Mouse (Mus musculus): Measurements from ENCODE around the gene Trim5. TPM values are rescaled to one million over a fixed set of nuclear protein-coding genes. Genes with fewer than 3 reads are reported as not detected.

Trim5 gene
- polyA plus RNA-seq (2012; rRNA removed): 0.33 and 0.54 TPM in 2 replicates

DNA sequence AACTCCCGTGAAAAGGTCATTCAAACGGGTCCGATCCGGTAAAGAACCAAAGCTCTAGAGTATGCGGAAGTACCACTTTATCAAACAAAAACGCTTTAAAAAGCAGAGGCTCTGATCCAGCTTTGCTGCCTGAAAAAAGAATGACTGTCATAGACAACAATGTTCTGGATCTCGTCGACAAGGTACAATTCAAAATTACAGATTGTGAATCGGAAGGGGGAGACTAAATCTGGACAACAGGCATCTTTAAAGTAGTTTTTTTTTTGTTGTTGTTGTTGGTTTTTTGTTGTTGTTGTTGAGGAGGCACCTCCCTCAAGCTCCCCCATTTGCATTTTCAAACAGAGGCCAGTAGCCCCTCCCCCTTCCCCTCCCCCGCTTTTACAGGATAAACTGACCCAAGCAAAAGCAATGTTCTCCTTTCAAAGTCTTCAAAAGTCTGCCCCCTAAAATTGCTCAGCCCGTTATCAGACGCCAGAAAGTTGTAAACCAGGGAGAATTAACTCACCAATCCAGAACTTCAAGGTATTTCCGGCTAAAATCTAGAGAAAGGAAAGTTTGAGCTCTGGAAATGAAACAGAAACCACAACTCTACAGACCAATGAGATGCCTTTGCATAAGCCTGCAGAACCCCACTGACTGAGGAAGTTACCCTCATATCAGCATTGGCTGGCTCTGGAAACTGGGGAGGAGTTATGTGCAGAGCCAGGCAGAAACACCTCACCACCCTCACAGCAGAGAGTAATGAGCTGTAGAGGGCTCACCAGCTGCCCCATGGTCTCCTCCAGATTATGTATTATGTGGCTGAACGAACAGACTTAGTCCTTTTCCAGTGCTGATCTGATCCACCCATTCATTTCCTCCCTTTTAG lies at the start of gene Trim5:
Gene Trim5, minus strand, starts transcription at position 519 of the 868 bp plus-strand sequence.

DNA sequence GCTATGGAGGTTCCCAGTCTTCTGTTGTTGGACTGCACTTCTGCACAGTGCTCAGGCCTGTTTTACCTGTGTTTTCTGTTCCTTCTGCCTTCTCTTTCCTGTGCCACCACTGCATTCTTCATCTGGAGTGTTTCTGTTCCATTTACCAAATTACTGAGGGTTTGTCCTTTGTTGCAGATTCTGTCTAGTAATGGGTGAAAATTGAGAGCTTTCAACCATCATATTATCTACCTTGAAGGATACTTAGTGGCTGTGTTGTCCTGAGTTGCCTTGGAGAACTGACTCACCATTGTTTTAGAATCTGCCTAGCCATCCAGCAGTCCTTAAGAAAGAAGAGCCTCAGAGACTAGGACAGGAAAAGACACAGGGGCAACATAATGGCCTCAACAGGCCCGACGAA lies 41.3 kb upstream of the Trim5 start, which contains the start of gene Trim34b:
Gene Trim34b, plus strand, starts transcription at position 301 of the 400 bp plus-strand sequence.

DNA sequence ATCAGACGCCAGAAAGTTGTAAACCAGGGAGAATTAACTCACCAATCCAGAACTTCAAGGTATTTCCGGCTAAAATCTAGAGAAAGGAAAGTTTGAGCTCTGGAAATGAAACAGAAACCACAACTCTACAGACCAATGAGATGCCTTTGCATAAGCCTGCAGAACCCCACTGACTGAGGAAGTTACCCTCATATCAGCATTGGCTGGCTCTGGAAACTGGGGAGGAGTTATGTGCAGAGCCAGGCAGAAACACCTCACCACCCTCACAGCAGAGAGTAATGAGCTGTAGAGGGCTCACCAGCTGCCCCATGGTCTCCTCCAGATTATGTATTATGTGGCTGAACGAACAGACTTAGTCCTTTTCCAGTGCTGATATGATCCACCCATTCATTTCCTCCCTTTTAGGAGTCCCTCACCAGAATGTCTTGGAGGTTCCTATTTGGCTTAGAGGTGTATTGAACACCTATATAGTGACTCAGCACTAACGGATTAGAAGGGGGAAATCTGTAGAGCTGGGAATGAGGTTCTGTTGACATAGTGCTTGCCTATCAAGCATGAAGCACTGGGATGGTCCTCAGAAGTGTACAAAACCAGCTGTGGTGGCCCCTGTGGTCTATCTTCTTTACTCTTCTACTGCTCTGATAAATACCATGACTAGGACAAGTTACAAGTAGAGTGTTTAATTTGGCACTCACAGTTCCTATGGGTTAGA lies 27.6 kb upstream of the Trim5 start, which contains the start of gene Trim12a:
Gene Trim12a, minus strand, starts transcription at position 98 of the 712 bp plus-strand sequence.

DNA sequence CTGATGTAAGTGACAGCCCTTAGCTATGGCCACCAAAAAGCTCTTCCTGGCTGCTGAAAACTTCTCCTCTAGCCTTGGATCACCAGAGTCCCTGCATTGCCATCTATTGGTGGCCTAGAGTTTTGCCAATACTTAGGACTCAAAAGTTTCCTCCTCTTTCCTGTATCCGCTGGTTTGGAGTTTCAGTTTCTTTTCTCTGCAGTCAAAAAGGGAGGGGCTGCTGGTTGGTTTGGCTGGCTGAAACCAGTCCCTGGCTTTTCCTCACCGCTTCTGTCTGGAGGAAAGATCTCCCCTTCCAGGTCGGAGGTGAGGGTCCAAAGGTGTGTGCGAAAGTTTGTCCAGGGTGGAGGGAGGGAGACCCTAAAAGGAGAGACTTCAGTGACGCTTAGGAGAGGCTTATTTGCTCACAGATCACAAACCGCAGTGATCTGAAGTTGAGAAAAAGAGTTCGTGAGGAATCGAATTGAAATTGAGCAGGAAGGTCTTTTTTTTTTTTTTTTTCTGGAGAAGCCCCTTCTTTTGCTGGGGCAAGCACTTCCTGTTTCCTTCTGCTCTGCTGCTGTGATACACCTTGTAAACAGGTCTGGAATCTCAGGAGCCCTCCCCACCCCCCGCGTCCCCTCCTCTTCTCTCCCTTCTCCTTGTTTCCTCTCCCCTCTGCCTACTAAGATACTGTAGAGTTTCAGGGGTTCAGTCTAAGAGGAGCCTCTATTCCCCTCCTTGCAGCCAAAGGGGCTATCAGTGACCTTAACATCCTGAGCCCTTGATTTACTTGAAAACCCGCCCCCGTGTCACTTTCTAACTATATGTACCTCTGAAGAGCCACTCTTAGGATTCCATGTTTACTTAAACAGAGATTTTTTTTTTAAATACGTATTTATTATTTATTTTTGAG lies 43.4 kb downstream of the Trim5 start, which contains the start of gene Trim34a:
Gene Trim34a, plus strand, starts transcription at position 171 of the 895 bp plus-strand sequence.

DNA sequence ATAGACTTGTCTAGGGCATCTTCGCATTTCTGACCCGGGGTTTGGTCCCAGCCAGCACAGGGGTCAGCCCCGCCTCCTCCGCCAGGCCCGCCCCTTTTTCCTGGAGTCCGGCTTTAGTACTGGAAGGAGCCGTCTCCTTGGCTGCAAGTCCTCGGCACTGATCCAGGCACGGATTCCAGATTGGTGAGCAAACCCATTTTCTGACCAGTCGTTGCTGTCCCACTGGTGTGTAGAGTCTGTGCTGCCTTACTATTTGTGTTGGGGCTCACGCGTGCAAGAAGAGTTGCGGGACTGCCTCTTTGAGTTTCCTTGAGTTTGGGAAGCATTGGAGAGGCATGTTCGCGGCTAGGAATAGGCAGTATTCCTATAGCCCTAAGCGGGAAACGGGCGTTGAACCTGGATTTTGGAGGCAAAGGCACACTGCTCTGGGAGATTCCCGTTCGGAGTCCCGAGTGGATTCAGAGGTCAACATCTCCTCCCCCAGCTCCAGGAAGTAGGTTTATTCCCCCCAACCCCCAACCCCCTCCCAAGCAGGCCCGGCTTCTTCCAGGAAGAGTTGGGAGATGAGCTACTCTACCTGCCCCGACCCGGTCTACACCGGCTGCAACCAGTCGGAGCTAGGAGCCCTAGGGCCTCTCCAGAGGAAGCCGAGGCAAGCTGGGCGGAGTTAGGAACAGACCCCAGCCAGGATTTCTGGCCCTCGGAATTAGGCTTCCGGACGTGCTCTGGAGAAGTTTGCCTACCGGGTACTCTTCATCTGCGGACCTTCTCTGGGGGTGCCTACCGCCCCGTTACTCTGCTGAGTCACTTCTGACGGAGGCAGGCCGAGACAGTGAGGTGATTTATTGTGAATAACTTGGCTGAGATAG lies 69.0 kb downstream of the Trim5 start, which contains the start of gene Trim6:
Gene Trim6, plus strand, starts transcription at position 93 of the 869 bp plus-strand sequence.

Other genes starting within 250 kb of the Trim5 start
- not detected in 2 replicates for gene Olfr642, start 235.4 kb downstream of the Trim5 start, polyA plus RNA-seq (2012; rRNA removed)
- not detected in 2 replicates for gene 4930516K23Rik, start 226.6 kb downstream of the Trim5 start, polyA plus RNA-seq (2012; rRNA removed)
- gene Olfr644, start 216.2 kb downstream of the Trim5 start, polyA plus RNA-seq (2012; rRNA removed): not detected in 2 replicates
- gene Olfr645, start 202.6 kb downstream of the Trim5 start, polyA plus RNA-seq (2012; rRNA removed): not detected in 2 replicates
- not detected in 2 replicates for gene Olfr646, start 183.2 kb downstream of the Trim5 start, polyA plus RNA-seq (2012; rRNA removed)
- gene Ubqln5, start 158.3 kb downstream of the Trim5 start, polyA plus RNA-seq (2012; rRNA removed): not detected in 2 replicates
- gene Olfr643, start 150.7 kb downstream of the Trim5 start, polyA plus RNA-seq (2012; rRNA removed): not detected in 2 replicates
- gene Ubqln3, start 144.8 kb downstream of the Trim5 start, polyA plus RNA-seq (2012; rRNA removed): not detected in 2 replicates
- not detected in 2 replicates for gene Ubqlnl, start 137.5 kb downstream of the Trim5 start, polyA plus RNA-seq (2012; rRNA removed)
- not detected in 2 replicates for gene Olfm5, start 123.3 kb downstream of the Trim5 start, polyA plus RNA-seq (2012; rRNA removed)
- gene Olfr648, start 104.7 kb downstream of the Trim5 start, polyA plus RNA-seq (2012; rRNA removed): 0.11 TPM in 1 of 2 replicates, not detected in the other
- not detected in 2 replicates for gene Olfr649, start 92.1 kb downstream of the Trim5 start, polyA plus RNA-seq (2012; rRNA removed)
- gene Trim6, start 69.3 kb downstream of the Trim5 start, polyA plus RNA-seq (2012; rRNA removed): 0.77 and 0.95 TPM in 2 replicates
- 4.1 and 4.9 TPM in 2 replicates for gene Trim34a, start 43.6 kb downstream of the Trim5 start, polyA plus RNA-seq (2012; rRNA removed)
- gene Trim12a, start 27.4 kb upstream of the Trim5 start, polyA plus RNA-seq (2012; rRNA removed): 1.9 and 2.0 TPM in 2 replicates
- gene Trim34b, start 41.4 kb upstream of the Trim5 start, polyA plus RNA-seq (2012; rRNA removed): 1.7 and 2.0 TPM in 2 replicates
- gene Trim12c, start 65.3 kb upstream of the Trim5 start, polyA plus RNA-seq (2012; rRNA removed): 1.9 and 2.0 TPM in 2 replicates
- gene Trim30b, start 81.8 kb upstream of the Trim5 start, polyA plus RNA-seq (2012; rRNA removed): 0.02 and 0.03 TPM in 2 replicates
- not detected in 2 replicates for gene Trim30c, start 112.7 kb upstream of the Trim5 start, polyA plus RNA-seq (2012; rRNA removed)
- gene Trim30a, start 177.1 kb upstream of the Trim5 start, polyA plus RNA-seq (2012; rRNA removed): 1.5 and 2.3 TPM in 2 replicates
- gene Trim30d, start 219.8 kb upstream of the Trim5 start, polyA plus RNA-seq (2012; rRNA removed): 1.5 and 2.5 TPM in 2 replicates

All from ovary, adult 2 months (tissue).